Mouse (Mus musculus) embryonic fibroblast, embryonic 13.5 days (primary cell): Measurements from ENCODE around the gene 1810009A15Rik. TPM values are rescaled to one million over a fixed set of nuclear protein-coding genes. Genes with fewer than 3 reads are reported as not detected.

ENCODE experiments used
- H3K27ac ChIP-seq: 2 replicates; pipeline ENCODE4 v1.5.1; 2012; ENCODE audit warnings: low read length, control low read depth, inconsistent platforms; ENCODE audit not compliant: insufficient read depth
- H3K4me1 ChIP-seq: 2 replicates; pipeline ENCODE4 v1.6.1; 2011; ENCODE audit warnings: low read length; ENCODE audit not compliant: control insufficient read depth, insufficient read depth
- H3K4me3 ChIP-seq: 2 replicates; pipeline ENCODE4 v1.5.1; 2011; ENCODE audit warnings: mild to moderate bottlenecking, control low read depth, low read length; ENCODE audit not compliant: insufficient read depth
- CTCF ChIP-seq: IDR thresholded peaks from 2 replicates; pipeline ENCODE4 v1.5.1; 2011; ENCODE audit warnings: mild to moderate bottlenecking, control low read depth, low read length, moderate library complexity, borderline replicate concordance; ENCODE audit not compliant: insufficient read depth
- POLR2A ChIP-seq: IDR thresholded peaks from 2 replicates; pipeline ENCODE4 v1.6.1; 2011; ENCODE audit warnings: low read depth, mild to moderate bottlenecking, control low read depth, low read length, moderate library complexity
- polyA plus RNA-seq: library from polyadenylated mRNA; stranded (reverse); fragments of >200 nt; gene quantifications from 2 replicates; pipeline ENCODE4 v1.2.4, GENCODE M21; 2011; ENCODE audit warnings: low read depth; ENCODE audit not compliant: missing spikeins, insufficient read length

1810009A15Rik gene
- polyA plus RNA-seq, 1 experiment = 61.7 TPM

DNA sequence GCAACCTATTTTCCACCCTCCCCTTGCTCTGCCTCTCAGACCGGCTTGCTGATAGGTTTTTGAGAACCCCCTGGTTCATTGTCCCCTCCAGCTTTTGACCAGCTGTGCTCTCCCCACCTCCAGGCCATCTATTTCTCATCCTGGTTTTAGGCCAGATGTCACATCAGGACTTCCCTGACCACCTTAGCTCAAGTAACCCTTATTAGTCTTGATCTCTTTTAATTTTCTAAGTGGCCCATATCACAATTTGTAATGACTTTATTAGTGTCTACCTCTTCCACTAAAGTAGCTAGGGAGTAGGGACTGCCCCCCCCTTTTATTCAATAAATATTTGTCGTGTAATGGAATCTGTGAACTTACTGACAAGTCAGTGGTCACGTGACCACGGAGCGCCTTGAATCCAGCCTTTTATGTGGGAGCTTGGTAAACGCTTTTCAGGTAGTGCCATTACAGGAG, 32.2 kb downstream of the 1810009A15Rik start:
- Histone ChIP-seq H3K27ac (peak overlapping the region; percentile 79), H3K4me1 (0 out of 2 replicates have a peak, but pooled peaks cover 4% of the 10 kb centered on the region), H3K4me3 (peak overlapping the region; percentile 99)
- no peak for TF ChIP-seq POLR2A
- no peak for TF ChIP-seq CTCF

DNA sequence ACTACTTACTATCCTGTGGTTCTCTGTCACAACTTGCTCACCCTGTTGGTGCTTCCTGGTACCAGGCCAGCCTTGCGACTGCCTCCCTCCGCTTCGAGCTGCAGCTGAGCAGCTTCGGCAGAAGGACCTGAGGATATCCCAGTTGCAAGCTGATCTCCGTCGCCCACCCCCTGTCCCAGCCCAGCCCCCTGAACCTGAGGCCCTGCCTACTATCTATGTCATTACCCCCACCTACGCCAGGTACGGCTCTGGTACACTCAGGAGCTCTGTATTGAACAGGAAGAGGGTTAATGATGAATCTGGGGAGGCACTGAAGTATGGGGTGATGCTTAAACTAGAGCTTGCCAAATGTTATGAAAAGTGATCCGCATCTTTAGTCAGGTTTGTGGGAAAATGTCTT, 33.1 kb downstream of the 1810009A15Rik start:
- Histone ChIP-seq H3K4me3 (peak overlapping the region; percentile 99), H3K4me1 (0 out of 2 replicates have a peak, but pooled peaks cover 4% of the 10 kb centered on the region), H3K27ac (no peak overlapping the region)
- TF ChIP-seq CTCF (no peak), POLR2A (no peak)

DNA sequence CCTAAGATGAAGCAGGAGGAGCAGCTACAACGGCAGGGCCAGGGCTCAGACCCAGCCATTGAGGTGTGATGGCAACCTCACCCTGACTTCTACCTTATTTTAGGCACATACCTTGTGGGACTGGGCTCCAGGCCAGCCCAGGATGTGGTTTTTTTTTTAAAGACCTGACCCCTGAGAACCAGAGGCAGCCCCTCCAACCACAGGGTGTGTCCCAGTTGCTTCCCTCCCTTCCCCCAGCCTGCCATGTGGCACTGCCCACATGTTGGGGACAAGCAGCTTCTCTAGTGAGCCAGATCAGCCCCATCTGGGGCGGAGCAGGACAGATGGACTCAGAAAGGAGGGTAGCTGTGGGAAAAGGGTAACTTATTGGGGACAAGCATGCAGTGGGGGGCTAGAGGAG, 38.1 kb downstream of the 1810009A15Rik start:
- no peak overlapping the region for H3K27ac ChIP-seq
- no peak for TF ChIP-seq POLR2A
- TF ChIP-seq CTCF = no peak

DNA sequence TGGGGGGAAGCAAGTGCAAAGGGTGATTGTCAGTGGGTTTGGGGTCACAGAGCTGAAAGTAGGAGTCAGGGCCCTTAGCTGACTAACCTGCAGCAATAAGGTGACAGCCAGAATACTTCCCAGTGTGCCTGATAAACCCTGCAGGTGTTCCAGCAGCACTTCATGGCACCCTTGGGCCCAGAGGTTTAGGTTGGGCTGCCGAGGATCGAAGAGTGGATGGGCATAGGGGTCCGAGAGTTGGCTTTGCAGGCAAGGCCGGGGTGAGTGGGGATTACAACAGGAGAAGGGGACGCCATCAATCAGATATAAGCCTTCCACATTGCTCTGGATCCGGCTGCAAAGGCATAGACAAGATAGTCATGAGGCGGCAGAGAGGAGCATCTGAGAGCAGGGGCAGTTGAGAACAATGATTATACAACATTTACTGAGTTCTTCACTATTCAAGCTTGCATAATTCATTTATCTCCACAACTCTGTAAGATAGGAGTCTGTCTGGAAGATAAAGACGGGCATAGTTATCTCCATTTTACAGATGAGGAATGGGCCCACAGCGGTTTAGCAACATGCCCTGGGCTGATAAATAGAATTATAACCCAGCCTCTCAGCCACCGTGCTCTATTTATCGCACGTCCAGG, 39.4 kb downstream of the 1810009A15Rik start:
- H3K27ac ChIP-seq = no peak overlapping the region
- peaks cover 3% of the 10 kb centered on the region; the same call in 1 of the 2 replicates for H3K4me1 ChIP-seq
- H3K4me3 ChIP-seq = no peak overlapping the region
- no peak for TF ChIP-seq POLR2A

More for the DNA sequence above, 38.1 kb downstream of the 1810009A15Rik start:
- no peak overlapping the region for H3K4me3 ChIP-seq
- peaks cover 7% of the 10 kb centered on the region; the same call in 1 of the 2 replicates for H3K4me1 ChIP-seq

DNA sequence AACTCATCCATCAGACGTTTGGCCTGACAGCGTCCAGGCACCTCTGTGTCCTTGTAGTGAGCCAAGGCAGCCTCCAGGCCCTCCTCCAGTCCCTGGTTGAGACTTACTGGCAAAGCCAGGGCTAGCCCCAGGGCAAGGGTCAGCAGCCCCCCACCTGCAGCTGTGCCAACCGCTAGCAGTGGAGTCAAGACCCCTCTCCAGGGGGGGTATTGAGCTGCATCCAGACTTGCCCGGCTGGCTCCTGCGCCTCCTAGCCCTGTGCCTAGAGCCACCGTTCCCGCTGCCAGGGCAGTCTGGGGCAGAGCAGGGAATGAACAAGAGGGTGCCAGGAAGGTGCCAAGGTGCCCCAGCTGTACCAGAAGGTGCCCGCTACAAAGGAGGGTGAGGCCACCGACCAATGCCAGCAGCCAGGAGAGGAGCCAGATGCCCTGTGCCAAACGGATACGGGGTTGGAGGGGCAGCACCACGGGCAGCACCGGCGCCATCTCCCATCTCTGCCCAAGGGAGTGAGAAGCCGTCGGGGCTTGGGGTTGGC, 40.1 kb downstream of the 1810009A15Rik start:
- Histone ChIP-seq H3K4me3 (peak overlapping the region; percentile 84; the same call in 1 of the 2 replicates), H3K4me1 (peaks cover 3% of the 10 kb centered on the region; the same call in 1 of the 2 replicates), H3K27ac (no peak overlapping the region)
- TF ChIP-seq CTCF (no peak), POLR2A (no peak; the same call in 1 of the 2 replicates)

DNA sequence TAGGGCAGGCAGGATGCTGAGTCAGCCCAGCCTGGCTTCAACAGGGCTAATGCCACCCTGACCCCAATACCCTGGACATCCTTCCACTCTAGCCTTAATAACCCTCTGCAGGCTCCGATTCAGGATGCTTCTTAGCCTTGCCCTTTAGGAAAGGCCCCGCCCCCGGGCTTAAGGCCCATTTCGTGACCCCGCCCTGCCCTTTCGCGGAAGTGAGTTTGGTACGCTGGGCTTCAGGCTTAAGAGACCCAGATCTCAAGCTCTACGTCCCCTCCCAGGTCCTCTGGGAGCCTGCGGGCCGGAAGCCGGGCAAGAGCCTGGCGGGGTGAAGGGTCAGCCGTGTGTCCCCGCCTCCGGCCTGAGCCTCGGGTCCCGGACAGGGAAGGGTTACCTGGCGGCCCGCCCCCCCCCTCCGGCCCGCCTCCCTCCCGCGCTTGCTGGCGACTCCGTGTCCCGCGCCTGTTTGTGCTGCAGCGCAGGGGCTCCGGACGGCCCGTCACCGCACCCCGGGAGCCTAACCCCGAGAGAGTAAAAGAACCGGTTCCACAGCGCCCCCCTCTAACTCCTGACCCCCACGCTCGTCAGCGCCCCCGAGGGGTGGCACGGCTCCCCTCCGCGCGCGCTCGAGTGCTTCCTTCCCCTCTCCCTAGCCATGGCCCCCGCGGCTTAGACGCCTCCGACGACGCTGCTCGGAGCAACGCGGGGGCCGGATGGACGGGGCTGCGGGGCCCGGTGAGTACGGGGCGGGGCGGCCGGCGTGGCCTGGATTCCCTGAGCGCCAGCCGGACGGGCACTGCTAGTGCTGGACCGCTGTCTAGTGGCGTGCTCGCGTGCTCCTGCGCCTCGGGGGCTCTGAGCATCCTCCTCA, 40.8 kb downstream of the 1810009A15Rik start, which contains the start of the genes Rom1 and Eml3:
Gene Rom1 (minus strand): TSS at position 133 of the 865 bp plus-strand sequence.
Gene Eml3 (plus strand): TSS at position 329 of the 865 bp plus-strand sequence.
- Histone ChIP-seq H3K4me3 (peak within 1 kb of the TSS; percentile 84), H3K27ac (peak within 1 kb of the TSS; percentile 23; the same call in 1 of the 2 replicates), H3K4me1 (peaks cover 3% of the 10 kb centered on the region; the same call in 1 of the 2 replicates)
- peak; percentile 56 for TF ChIP-seq POLR2A
- 0 out of 2 replicates have a peak, but pooled peaks have one; percentile 10 for TF ChIP-seq CTCF

DNA sequence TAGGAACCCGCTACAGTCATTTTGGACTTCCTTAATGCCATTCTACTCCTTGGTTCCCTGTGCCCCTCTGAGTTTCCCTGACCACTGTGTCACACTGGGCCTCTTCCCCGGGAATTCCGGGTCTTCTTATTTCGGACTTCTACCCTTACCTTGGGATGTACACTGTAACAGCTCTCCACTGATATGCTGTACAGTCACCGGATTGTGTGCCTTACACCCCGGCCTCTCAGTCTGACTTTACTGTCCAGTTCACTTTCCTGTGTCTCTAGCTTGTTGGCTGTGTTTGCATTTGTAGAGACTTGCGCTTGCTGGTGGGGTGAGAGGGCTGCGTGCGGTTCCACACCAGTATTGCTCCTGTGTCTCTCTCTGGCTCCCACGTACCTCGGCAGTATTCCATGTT, 41.5 kb downstream of the 1810009A15Rik start:
- no peak for TF ChIP-seq POLR2A
- TF ChIP-seq CTCF = no peak
- Histone ChIP-seq H3K4me1 (peaks cover 3% of the 10 kb centered on the region; the same call in 1 of the 2 replicates), H3K27ac (no peak overlapping the region), H3K4me3 (peak overlapping the region; percentile 84)

DNA sequence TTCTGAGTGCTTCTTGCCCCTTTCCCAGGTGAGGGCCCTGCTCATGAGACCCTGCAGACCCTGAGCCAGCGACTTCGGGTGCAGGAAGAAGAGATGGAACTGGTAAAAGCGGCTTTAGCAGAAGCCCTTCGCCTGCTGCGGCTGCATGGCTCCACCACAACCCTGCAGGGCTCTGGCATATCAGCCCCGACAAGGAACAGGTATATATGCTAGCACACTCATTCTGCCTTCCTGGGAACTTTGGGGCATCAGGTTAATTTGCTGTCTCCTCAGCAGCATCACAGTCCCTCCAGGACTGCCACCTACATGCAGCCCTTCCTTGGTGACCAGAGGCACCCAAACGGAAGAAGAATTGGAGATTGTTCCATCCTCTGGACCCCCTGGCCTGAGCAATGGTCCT, 42.1 kb downstream of the 1810009A15Rik start:
- no peak overlapping the region for H3K27ac ChIP-seq
- TF ChIP-seq CTCF = no peak
- TF ChIP-seq POLR2A = no peak

DNA sequence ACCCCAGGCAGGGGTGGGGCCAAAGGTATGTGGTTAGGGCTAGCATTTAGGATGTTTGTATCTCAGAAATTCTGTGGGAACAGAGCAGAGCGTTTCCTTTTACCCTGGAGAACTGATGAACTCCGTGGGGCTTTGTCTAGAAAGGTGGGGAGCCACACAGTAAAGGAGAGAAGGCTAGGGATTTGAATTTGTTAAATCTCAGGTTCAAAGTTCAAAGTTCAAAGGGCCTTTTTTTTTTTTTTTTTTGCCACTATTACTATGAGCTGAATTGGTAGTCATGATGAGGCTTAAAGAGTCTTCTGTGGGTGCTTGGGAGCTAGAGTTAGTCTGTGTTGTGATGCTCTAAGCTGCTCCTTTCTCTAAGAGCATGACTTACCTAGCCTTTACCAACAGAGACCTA, 48.1 kb downstream of the 1810009A15Rik start:
- H3K4me1 ChIP-seq = peaks cover 4% of the 10 kb centered on the region; the same call in 1 of the 2 replicates
- no peak overlapping the region for H3K4me3 ChIP-seq
- no peak for TF ChIP-seq CTCF
- TF ChIP-seq POLR2A = no peak
- no peak overlapping the region for H3K27ac ChIP-seq

More for the DNA sequence above, 42.1 kb downstream of the 1810009A15Rik start:
- H3K4me3 ChIP-seq = peak overlapping the region; percentile 84
- peaks cover 3% of the 10 kb centered on the region; the same call in 1 of the 2 replicates for H3K4me1 ChIP-seq

Other genes starting within 250 kb of the 1810009A15Rik start
- not detected in 2 replicates for gene Chrm1, start 225.1 kb upstream of the 1810009A15Rik start, polyA plus RNA-seq
- 203 and 309 TPM in 2 replicates for gene Slc3a2, start 165.5 kb upstream of the 1810009A15Rik start, polyA plus RNA-seq
- 46.5 and 52.3 TPM in 2 replicates for gene Wdr74, start 153.0 kb upstream of the 1810009A15Rik start, polyA plus RNA-seq
- gene 1700092M07Rik, start 148.1 kb upstream of the 1810009A15Rik start, polyA plus RNA-seq = not detected in 2 replicates
- gene Stx5a, start 147.4 kb upstream of the 1810009A15Rik start, polyA plus RNA-seq = 97.6 and 114 TPM in 2 replicates
- gene Nxf1, start 131.8 kb upstream of the 1810009A15Rik start, polyA plus RNA-seq = 172 and 183 TPM in 2 replicates
- gene Tmem223, start 117.9 kb upstream of the 1810009A15Rik start, polyA plus RNA-seq = 34.7 and 36.7 TPM in 2 replicates
- 41.7 and 49.2 TPM in 2 replicates for gene Tmem179b, start 114.4 kb upstream of the 1810009A15Rik start, polyA plus RNA-seq
- gene Taf6l, start 102.4 kb upstream of the 1810009A15Rik start, polyA plus RNA-seq = 15.7 and 22.7 TPM in 2 replicates
- 93.9 and 96.0 TPM in 2 replicates for gene Polr2g, start 90.3 kb upstream of the 1810009A15Rik start, polyA plus RNA-seq
- gene Zbtb3, start 86.3 kb upstream of the 1810009A15Rik start, polyA plus RNA-seq = 1.4 and 2.0 TPM in 2 replicates
- gene Ttc9c, start 69.5 kb upstream of the 1810009A15Rik start, polyA plus RNA-seq = 52.8 and 68.7 TPM in 2 replicates
- gene Hnrnpul2, start 68.8 kb upstream of the 1810009A15Rik start, polyA plus RNA-seq = 78.5 and 98.7 TPM in 2 replicates
- gene AC129217.1, start 59.1 kb upstream of the 1810009A15Rik start, polyA plus RNA-seq = 43.8 and 73.0 TPM in 2 replicates
- 41.2 and 50.0 TPM in 2 replicates for gene Bscl2, start 51.4 kb upstream of the 1810009A15Rik start, polyA plus RNA-seq
- gene Gng3, start 49.7 kb upstream of the 1810009A15Rik start, polyA plus RNA-seq = not detected in 2 replicates
- 5.9 and 9.0 TPM in 2 replicates for gene Lrrn4cl, start 38.1 kb upstream of the 1810009A15Rik start, polyA plus RNA-seq
- 104 and 112 TPM in 2 replicates for gene Ubxn1, start 17.4 kb upstream of the 1810009A15Rik start, polyA plus RNA-seq
- gene Uqcc3, start 7.9 kb upstream of the 1810009A15Rik start, polyA plus RNA-seq = 16.3 and 22.3 TPM in 2 replicates
- gene Lbhd1, start 5.1 kb upstream of the 1810009A15Rik start, polyA plus RNA-seq = 11.7 and 28.6 TPM in 2 replicates
- not detected in 2 replicates for gene Gm49403, start 4.9 kb upstream of the 1810009A15Rik start, polyA plus RNA-seq
- 16.8 and 18.4 TPM in 2 replicates for gene Gm49416, start 73 bp downstream of the 1810009A15Rik start, polyA plus RNA-seq
- gene Ints5, start 4.2 kb downstream of the 1810009A15Rik start, polyA plus RNA-seq = 20.2 and 23.1 TPM in 2 replicates
- gene Ganab, start 9.2 kb downstream of the 1810009A15Rik start, polyA plus RNA-seq = 176 and 190 TPM in 2 replicates
- gene B3gat3, start 31.5 kb downstream of the 1810009A15Rik start, polyA plus RNA-seq = 26.7 and 28.9 TPM in 2 replicates
- 2.7 and 3.5 TPM in 2 replicates for gene Rom1, start 40.5 kb downstream of the 1810009A15Rik start, polyA plus RNA-seq
- 26.2 and 28.2 TPM in 2 replicates for gene Eml3, start 40.7 kb downstream of the 1810009A15Rik start, polyA plus RNA-seq
- gene Mta2, start 53.0 kb downstream of the 1810009A15Rik start, polyA plus RNA-seq = 101 and 102 TPM in 2 replicates
- gene Tut1, start 65.0 kb downstream of the 1810009A15Rik start, polyA plus RNA-seq = 16.8 and 19.7 TPM in 2 replicates
- 882 and 905 TPM in 2 replicates for gene Eef1g, start 78.2 kb downstream of the 1810009A15Rik start, polyA plus RNA-seq
- gene Ahnak, start 100.4 kb downstream of the 1810009A15Rik start, polyA plus RNA-seq = 559 and 687 TPM in 2 replicates
- gene Scgb1a1, start 199.1 kb downstream of the 1810009A15Rik start, polyA plus RNA-seq = not detected in 2 replicates
- 2.8 and 3.3 TPM in 2 replicates for gene Asrgl1, start 246.8 kb downstream of the 1810009A15Rik start, polyA plus RNA-seq